Mouse (Mus musculus) erythroblast, embryonic 14.5 days (primary cell): ENCODE measurements around the gene Ifnl3.
"Not testable (repeated sequence)": the region's sequence is repeated elsewhere in the genome, so short reads cannot be mapped to it uniquely, and the experiment has no call there.

ENCODE experiments used
- GATA1 ChIP-seq: IDR thresholded peaks from 2 replicates; pipeline ENCODE4 v1.6.1; 2012; ENCODE audit warnings: low read length, inconsistent platforms, mixed read lengths
- TAL1 ChIP-seq: IDR thresholded peaks from 3 replicates; pipeline ENCODE4 v1.6.1; 2012; ENCODE audit warnings: low read length, inconsistent platforms, mixed read lengths

DNA sequence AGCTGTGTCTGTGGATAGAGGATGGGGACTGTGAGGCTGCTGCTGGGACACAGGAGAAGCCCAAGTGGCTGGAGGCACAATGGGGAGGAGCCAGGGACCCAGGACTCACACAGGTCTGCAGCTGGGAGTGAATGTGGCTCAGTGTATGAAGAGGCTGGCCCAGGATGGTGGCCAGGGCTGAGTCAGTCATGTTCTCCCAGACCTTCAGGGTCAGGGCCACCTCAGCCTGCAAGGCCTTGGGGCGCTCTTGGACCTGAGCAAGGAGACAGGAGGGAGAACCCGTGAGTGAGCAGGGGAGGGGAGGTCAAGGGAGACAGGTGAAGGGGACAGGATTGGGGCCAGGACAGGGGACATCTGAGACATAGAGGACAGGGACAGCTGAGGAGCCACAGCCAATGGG lies 13.5 kb upstream of the Ifnl3 start:
- not testable (repeated sequence) for TF ChIP-seq TAL1, GATA1
